Mouse (Mus musculus): ENCODE results near the gene Prr3.
"Not testable (repeated sequence)": the region's sequence is repeated elsewhere in the genome, so short reads cannot be mapped to it uniquely, and the experiment has no call there.

Gene Prr3

DNA sequence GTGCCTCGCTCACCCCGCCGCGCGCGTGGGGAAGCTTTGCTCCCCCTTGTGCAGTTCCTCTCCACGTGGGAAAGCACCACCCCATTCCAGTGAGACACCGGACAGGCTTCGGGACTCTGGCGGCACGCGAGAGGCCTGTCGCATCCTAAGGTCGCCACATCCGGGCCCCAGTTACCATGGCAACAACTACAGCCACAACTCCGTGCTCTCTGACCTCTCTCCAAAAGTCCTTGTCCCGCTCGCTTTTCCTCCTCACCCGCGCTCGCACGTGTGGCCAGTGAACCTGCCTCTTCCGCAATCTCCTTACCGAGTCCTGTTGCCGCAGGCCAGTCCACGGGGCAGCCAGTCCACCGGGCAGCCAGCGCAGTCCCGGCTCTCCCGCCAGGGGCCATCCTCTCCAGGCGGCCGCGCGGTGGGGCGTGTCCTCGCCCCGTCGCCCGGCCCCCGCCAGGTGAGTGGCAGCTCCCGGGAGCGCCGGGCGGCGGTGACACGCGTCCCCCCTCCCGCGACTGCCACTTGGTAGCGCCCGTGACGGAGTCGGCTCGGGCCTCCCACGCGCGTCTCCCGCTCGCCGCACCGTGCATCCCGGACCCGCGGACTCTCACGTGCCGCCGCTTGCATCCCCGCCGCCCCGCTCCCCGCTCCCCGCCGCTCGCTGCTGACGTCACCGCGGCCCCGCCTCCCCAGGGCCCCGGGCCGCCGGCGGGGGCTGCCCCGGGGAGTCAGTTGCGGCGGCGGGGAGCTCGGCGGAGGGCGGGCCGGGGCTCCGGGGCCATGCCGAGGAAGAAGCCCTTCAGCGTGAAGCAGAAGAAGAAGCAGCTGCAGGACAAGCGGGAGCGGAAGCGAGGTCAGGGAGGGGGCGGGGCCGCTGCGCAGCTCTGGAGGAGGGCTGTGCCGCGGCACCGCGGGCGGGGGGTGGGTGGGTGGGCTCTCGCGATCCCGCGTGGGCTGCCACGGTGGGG, at the start of gene Prr3, which contains the start of gene Gnl1:
Gene Prr3 (minus strand): TSS at position 836 of the 962 bp plus-strand sequence.
Gene Gnl1 (plus strand): TSS at position 451 of the 962 bp plus-strand sequence.
- DNase-seq (ENCODE audit: low spot score in 2 of 2) = peak; percentile 86 to 87

- DNase-seq (ENCODE audit: low spot score in 2 of 2) = no peak
These were observed 49.0 kb upstream of the Prr3 start for GRCm38 (mm10) chr17:36028879-36029619.

- no peak for DNase-seq (ENCODE audit: low spot score in 2 of 2)
These were observed 47.6 kb upstream of the Prr3 start for GRCm38 (mm10) chr17:36027663-36028062.

GRCm38 (mm10) chr17:36025901-36026300, 45.9 kb upstream of the Prr3 start:
- no peak for DNase-seq (ENCODE audit: low spot score in 2 of 2)

GRCm38 (mm10) chr17:36025197-36025596, 45.2 kb upstream of the Prr3 start:
- DNase-seq (ENCODE audit: low spot score in 2 of 2) = no peak

GRCm38 (mm10) chr17:36023710-36024654, 43.9 kb upstream of the Prr3 start:
- DNase-seq (ENCODE audit: low spot score in 2 of 2) = peak; percentile 32 to 44

DNA sequence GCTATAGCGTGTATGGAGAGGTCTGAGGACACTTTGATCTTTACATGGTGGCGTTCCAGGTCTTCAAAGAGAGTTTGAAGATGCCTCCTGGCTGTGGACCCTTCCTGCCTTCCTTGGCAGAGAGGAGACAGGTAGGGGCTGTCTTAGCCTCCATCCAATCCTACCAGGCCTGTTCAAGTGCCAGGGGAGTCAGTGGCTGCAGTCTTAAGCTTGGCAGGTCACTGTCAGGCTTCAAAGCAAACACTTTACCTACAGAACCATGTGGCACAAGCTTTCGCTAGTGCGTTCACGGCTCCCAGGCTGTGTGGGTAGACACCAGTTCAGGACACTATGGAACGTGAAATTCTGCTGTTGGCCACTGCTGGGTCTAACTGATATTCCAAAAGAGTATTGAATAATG, 42.9 kb upstream of the Prr3 start:
- peak in 1 of 2 experiments; percentile 13 for DNase-seq (ENCODE audit: low spot score in 2 of 2)

DNA sequence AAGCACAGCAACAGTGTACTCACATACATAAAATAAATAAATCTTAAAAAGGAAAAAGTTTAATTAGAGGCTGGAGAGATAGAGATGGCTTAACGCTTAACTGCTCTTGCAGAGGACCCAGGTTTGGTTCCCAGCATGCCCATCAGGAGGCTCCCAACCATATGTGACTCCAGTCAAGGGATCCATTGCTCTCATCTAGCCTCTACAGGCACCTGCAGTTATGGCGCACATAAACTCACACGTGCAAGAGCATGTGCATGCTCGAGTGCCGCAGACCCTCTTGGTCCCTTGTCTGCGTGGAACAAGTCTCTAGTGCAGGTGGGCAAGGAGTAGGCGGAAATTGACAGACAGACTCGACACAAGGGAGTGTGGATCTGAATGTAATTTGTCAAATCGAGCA, 42.1 kb upstream of the Prr3 start:
- DNase-seq (ENCODE audit: low spot score in 2 of 2) = peak in 1 of 2 experiments; percentile 20

GRCm38 (mm10) chr17:36021309-36021708, 41.3 kb upstream of the Prr3 start:
- no peak for DNase-seq (ENCODE audit: low spot score in 2 of 2)

- peak; percentile 88 to 90 for DNase-seq (ENCODE audit: low spot score in 2 of 2)
These were observed 40.4 kb upstream of the Prr3 start, which contains the start of gene H2-T24 for GRCm38 (mm10) chr17:36020191-36021073. Gene H2-T24 (minus strand): TSS chr17:36020560.

GRCm38 (mm10) chr17:36019519-36019918, 39.5 kb upstream of the Prr3 start:
- no peak for DNase-seq (ENCODE audit: low spot score in 2 of 2)

GRCm38 (mm10) chr17:36018979-36019378, 38.9 kb upstream of the Prr3 start:
- peak in 1 of 2 experiments; percentile 52 for DNase-seq (ENCODE audit: low spot score in 2 of 2)

DNA sequence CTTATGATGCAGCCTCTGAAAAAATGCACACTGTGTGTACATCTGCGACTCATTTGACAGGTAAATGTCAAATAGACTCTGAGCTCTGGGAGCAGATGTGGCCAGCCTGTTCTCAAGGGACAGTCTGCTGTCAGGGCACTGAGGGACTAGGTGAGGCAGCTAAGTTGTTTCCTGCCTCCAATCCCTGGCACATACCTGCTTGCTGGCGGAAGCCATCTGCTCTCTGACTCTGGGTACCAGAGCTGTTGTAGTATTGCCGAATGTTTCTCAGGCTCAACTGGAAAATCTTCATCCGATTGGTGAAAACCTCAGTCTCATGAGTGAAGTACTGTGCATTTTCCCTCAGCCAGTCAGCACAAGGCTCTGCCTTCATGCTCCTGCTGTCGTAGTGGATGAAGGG, 37.0 kb upstream of the Prr3 start:
- DNase-seq (ENCODE audit: low spot score in 2 of 2) = no peak

- no peak for DNase-seq (ENCODE audit: low spot score in 2 of 2)
These were observed 34.9 kb upstream of the Prr3 start for GRCm38 (mm10) chr17:36014977-36015376.

DNA sequence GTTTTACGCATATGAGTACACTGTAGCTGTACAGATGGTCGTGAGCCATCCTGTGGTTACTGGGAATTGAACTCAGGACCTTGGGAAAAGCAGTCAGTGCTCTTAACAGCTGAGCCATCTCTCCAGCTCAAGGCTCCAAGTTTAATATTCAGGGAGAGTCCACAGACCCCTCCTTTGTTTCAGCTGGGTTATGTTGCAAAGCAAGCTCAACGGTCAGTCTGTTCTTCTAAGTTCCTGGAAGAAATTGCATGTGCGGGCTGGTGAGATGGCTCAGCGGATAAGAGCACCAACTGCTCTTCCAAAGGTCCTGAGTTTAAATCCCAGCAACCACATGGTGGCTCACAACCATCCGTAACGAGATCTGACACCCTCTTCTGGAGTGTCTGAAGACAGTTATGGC, 24.4 kb upstream of the Prr3 start:
- not testable (repeated sequence) for DNase-seq (ENCODE audit: low spot score in 2 of 2)

- DNase-seq (ENCODE audit: low spot score in 2 of 2) = no peak
These were observed 23.3 kb upstream of the Prr3 start for GRCm38 (mm10) chr17:36003331-36003730.

- peak; percentile 68 to 83 for DNase-seq (ENCODE audit: low spot score in 2 of 2)
These were observed 21.9 kb upstream of the Prr3 start for GRCm38 (mm10) chr17:36001966-36002365.

DNA sequence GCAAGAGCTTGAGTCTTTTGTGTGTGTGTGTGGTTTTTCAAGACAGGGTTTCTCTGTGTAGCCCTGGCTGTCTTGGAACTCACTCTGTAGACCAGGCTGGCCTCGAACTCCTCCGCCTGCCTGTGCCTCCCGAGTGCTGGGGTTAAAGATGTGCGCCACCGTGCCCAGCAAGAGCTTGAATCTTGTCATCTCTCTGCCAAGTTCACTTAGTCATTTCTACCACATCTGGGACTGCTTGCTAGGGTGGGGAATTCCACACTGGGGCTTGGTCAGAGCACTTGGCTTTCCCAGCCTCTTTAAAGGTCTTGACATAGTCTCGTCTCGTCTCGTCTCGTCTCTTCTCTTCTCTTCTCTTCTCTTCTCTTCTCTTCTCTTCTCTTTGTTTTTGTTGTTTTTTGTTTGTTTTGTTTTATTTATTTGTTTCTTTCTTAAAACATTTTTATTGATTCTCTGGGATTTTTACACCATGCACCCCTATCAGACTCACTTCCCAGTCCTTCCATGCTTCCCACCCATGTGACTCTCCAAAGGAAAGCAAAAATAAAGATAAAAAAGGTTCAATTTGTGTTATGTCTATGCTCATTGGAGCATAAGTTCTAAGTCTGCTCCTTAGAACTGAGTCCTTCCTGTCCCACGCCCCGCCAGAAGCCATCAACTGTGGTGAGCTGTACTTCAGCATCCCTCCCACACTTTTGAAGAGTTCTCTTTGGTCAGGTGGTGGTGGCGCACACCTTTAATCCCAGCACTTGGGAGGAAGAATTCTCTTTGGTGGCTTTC, 21.3 kb upstream of the Prr3 start:
- peak; percentile 44 to 74 for DNase-seq (ENCODE audit: low spot score in 2 of 2)

DNA sequence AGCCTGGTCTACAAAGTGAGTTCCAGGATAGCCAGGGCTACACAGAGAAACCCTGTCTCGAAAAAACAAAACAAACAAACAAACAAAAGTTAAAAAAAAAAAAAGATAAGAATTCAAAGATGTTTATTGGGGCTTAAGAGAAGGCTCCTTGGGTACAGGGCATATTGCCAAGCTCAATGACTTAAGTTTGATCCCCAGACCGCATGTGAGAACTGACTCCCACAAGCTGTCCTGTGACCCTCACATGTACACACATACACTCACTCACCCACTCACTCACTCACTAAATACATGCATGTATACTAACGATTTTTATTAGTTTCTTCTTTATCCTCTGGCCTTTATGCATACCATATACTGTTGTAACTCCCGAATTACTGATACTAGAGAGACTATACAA, 20.3 kb upstream of the Prr3 start:
- DNase-seq (ENCODE audit: low spot score in 2 of 2) = peak; percentile 39 to 56

Data from spleen, postnatal 10 days (tissue).